Comparison of ENCODE assay signal across 31 mouse cellular contexts in the genomic region with DNA sequence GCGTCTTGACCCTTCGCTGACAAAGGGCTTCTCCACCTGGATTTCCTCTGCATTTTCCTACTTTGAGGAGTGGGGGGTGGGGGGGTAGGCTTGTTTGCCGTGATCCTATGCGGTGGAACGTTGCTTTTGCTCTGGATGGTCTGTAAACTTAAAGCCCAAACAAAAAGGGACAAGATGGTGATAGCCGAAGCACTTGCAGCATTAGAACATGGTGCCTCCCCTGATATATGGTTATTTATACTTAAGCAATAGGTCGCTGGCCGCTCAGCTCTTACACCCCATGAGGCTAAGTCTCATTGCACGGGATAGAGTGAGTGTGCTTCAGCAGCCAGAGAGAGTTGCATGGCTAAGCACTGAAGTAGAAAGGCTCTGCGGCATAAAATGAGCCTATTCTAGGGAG. TPM values are rescaled to one million over a fixed set of nuclear protein-coding genes. Genes with fewer than 3 reads are reported as not detected.
"Had no signal": no experiment of that assay in that cellular context is flagged by ENCODE, and none has a peak within 500 bp of the region (broad histone marks: within the 10 kb centered on the region; RNA-seq: fewer than 3 reads in every experiment).

No protein-coding gene starts in this region.

RNA-seq across cellular contexts. Expression of a gene that starts 58.1 kb away (rescaled TPM):
- polyA plus RNA-seq: limb, embryonic 10.5 days; limb, embryonic 11.5 days; limb, embryonic 12.5 days; limb, embryonic 13.5 days; limb, embryonic 14.5 days; limb, embryonic 15.5 days; liver, adult 2 months; liver, embryonic 11.5 days; liver, embryonic 12.5 days; liver, embryonic 13.5 days; liver, embryonic 14.5 days; liver, embryonic 15.5 days; liver, embryonic 16.5 days; liver, postnatal 0 days; lung, adult 2 months; lung, embryonic 14.5 days; lung, embryonic 15.5 days; lung, embryonic 16.5 days; lung, postnatal 0 days; macrophage; midbrain, embryonic 10.5 days; midbrain, embryonic 11.5 days; midbrain, embryonic 12.5 days; midbrain, embryonic 13.5 days; midbrain, embryonic 14.5 days; midbrain, embryonic 15.5 days; midbrain, embryonic 16.5 days; midbrain, postnatal 0 days; myocyte; neural tube, embryonic 11.5 days; neural tube, embryonic 12.5 days had no signal
